Mouse (Mus musculus) C2C12 (cell line): ENCODE measurements around the gene Gmds.

ENCODE experiments used
- CEBPB ChIP-seq: IDR thresholded peaks from one replicate; pipeline ENCODE4 v1.6.1; 2011; ENCODE audit warnings: low read depth, mild to moderate bottlenecking, control low read depth, moderate library complexity
- CTCF ChIP-seq: IDR thresholded peaks from one replicate; pipeline ENCODE4 v1.5.1; 2011; ENCODE audit not compliant: control insufficient read depth, insufficient read depth, insufficient read length
- FOSL1 ChIP-seq: IDR thresholded peaks from one replicate; pipeline ENCODE4 v1.8.0; 2011; ENCODE audit warnings: mild to moderate bottlenecking, low read length; ENCODE audit not compliant: poor library complexity, insufficient read depth, severe bottlenecking
- MAX ChIP-seq: IDR thresholded peaks from one replicate; pipeline ENCODE4 v1.6.1; 2011; ENCODE audit warnings: mild to moderate bottlenecking, control low read depth
- MYOD1 ChIP-seq: IDR thresholded peaks from one replicate; pipeline ENCODE4 v1.6.1; 2011; ENCODE audit warnings: low read depth; ENCODE audit not compliant: control insufficient read depth, insufficient read length
- MYOG ChIP-seq: IDR thresholded peaks from one replicate; pipeline ENCODE4 v1.6.1; 2011; ENCODE audit not compliant: control insufficient read depth, insufficient read length; ENCODE audit errors: extremely low read depth
- USF1 ChIP-seq: IDR thresholded peaks from one replicate; pipeline ENCODE4 v1.6.1; 2011; ENCODE audit warnings: low read depth, mild to moderate bottlenecking, control low read depth, moderate library complexity

DNA sequence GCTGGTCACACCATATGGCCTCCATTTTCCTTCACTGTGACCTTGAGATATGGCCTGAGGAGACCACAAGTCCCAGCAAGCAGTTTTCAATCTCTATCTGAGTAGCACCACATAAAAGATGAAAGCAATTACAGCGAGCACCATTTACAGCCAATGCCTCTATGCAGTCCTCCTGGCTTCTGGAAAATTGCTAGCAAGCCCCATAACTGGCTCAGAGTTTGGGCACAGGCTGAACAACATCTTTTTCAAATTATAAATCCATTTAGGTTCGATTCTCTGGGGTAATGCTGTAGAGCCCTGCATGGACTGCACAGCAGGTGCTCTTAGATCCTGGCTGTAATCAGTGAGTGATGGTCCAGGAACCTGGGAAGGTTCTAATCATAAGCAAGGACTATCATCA is 485.0 kb downstream of the Gmds start:
- TF ChIP-seq USF1 (no peak), CTCF (no peak), MYOD1 (no peak), MYOG (no peak), MAX (no peak), FOSL1 (no peak), CEBPB (no peak)
